Mouse (Mus musculus) right cerebral cortex, postnatal 14 days (tissue): ENCODE measurements around the gene Mpzl1.

Experiments
- DNase-seq: peaks from one replicate; pipeline ENCODE4 v3.0.0; 2022

Mpzl1 gene

DNA sequence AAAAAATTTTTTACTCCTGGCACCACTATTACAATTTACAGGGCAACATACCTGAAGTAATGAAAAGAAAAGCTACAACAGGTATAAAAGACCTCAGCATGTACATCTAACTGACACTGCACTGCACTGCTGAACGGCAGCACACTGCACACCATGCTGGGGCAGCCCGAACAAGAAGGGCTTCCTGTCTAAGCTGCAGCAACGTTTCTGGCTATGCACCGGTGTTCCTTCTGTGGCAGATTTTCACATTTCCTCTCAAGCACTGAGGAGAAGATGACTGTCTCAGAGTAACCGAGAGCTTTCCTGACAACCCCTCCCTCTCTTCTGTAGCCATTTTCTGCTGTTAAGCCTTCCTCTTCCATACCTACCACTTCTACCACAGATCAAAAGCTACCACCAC lies 21.6 kb downstream of the Mpzl1 start:
- DNase-seq: no peak

DNA sequence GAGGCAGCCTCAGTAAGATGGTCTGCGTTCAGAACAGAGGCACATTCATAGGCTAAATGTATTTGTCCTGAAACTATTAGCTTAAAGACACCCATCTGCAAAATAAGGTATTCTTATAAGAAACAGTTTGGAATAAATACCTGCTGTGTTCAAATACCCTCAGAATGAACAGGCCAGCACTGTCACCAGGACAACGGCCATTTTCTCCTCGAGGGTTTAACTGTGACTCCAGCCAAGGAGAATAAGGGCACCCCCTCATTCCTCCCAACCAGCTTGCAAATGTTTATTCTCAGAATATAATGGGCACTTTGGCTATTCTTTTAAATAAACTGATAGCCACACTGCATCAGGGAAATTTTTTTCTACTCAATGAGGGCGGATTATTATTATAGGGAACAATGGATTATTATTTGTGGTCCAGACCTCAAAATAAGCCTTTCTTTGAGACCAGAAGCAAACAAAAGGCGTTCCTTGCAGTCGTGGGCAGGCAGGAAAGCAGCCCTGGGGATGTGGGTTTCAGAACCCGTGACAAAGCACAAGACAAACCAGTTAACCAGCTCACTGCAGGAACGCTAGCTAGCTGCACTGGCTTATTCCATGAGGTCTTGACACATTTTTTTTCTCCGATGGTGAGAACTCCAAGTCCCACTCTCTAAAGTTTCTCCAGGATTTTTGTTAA lies 23.9 kb downstream of the Mpzl1 start:
- no peak for DNase-seq

DNA sequence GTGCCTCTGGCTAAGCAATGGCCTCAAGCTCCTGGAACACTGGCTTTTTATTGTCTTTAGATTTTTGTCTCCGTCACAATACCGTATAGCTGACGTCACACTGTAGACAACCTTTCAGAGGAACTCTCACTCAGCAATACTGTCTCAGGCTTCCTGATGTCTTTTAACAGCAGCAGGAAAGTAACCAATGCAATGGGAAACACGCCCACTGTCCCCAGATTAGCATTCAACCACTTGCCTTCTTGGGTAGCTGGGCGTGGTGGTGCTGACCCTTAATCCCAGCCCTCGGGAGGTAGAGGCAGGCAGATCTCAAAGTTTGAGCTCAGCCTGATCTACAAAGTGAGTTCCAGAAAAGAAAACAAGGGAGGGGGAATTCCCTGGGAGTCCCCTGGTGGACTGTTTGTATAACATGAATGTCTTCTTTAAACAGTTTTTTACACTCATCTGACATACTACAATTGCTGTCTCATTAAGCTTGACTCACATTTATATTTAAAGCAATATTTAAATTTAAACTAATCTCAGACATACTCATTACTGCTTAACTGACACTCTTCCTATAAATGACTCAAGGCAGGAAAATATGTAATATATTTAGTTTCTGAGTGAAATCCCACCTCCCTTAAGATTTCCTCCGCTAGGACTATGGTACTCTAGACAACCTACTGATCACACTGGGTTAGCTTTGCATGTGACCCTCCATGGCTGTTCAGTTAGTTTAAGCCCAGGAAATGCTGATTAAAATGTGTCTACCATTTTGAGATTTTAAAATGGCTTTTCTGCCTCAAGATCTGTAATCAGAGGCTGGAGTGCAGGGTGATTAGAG lies 24.6 kb downstream of the Mpzl1 start:
- no peak for DNase-seq

DNA sequence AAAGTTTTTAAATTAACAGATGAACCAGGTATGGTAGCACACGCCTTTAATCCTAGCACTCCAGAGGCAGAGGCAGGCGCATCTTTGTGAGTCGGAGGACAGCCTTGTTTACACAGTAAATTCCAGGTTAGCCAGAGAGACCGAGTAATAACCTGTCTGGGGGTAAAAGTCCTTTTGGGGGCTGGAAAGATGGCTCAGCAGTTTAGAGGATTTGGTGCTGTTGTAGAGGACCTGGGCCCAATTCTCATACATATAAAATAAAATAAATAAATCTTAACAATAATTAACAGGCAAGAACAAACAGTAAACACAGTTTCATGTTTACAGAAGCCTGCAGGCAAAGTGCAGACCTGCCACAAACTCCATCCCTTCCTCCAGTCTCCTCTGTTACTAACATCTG lies 25.4 kb downstream of the Mpzl1 start:
- no peak for DNase-seq

DNA sequence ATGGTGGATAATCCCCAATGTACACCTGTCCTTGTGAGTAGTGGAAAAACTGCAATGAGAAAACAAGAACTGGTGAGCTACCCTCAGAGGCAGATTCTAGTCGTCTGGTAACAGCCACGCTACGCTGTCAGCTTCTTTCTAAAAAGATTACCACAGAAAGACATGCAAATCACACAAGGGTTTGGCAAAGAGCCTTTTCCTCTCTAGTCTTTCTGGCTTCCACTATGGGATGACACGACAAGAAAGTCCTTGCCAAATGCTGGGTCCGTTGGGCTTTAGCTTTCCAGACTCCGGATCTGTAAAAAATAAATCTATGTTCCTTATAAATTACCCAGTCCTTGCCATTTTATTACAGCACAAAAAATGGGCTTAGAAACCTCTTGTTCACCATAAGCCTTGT lies 28.6 kb downstream of the Mpzl1 start:
- no peak for DNase-seq

DNA sequence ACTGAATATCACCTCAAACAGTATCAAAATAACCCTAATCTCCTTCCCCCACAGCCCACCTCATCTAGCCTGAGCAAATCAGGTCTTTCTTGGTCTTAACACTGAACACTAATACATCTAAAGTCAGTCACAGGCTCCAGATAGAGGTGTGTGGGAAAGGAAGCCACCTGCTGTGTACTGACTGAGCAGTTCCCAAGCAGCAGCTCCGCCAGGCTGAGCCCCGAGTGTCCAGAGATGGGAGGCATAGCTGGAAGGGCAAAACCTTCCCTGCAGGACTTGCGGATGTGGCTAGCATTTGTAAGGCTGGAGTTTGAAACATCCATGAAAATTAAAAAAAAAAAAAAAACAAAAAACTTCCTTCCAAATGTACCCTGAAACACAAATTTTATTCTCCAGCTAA lies 29.2 kb downstream of the Mpzl1 start:
- no peak for DNase-seq

DNA sequence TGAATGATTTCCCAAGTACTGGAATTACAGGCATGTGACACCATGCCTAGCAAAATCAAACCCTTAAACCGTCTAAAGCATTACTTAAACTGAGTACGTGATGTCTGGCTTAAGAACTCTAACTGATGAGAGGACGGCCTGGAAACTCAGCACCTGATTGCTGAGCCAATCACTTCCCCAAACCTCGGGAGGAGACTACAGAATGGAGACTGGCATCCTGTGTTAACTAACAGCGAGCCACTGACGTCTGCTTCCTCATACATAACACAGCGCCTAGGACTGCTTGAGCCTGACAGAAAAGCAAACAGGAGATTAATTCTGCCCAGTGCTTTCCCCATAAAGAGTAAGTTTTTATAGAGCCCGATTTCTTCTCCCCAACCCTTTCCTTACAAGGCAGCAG lies 30.1 kb downstream of the Mpzl1 start:
- no peak for DNase-seq

DNA sequence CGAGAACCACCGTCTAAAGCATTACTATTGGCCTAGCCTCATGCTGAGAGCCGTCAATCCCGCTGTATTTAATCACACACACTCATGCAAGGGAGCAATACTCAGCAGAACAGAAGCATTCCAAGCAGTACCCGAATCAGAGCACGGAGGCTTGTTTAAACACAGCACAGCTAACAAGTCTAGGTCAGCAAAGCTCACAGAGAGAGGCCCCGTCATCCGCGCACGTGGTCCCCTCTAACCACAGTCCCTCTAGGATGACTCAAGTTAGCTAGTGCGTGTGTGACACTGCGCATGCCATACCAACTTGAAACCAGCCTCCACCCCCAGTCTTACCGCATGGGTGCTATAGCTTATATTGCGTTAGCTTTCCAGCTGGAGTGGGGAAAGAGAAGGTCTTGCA lies 31.1 kb downstream of the Mpzl1 start:
- DNase-seq: no peak

DNA sequence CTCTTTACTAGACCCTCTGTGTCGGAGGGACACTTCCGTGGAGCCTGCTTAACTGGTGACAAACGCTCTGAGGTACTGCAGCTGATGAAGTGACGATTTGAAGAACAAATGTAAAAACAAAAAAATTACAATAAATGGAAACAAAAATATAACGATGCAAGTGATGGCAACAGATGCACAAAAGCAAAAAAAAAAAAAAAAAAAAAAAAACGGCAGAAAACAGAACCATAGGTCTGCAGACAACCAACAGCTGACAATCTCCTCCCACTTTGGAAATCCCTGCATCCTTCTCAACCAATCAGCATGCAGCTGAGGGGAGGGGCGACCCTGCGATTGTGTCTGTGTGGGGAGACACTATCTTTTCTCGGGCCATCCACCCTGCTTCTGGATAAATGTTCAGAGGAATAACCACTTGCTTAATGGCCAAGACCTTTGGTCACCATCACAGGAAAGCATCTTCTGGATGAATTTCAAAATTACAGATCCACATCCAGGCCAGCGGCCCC lies 32.5 kb downstream of the Mpzl1 start:
- DNase-seq: no peak

DNA sequence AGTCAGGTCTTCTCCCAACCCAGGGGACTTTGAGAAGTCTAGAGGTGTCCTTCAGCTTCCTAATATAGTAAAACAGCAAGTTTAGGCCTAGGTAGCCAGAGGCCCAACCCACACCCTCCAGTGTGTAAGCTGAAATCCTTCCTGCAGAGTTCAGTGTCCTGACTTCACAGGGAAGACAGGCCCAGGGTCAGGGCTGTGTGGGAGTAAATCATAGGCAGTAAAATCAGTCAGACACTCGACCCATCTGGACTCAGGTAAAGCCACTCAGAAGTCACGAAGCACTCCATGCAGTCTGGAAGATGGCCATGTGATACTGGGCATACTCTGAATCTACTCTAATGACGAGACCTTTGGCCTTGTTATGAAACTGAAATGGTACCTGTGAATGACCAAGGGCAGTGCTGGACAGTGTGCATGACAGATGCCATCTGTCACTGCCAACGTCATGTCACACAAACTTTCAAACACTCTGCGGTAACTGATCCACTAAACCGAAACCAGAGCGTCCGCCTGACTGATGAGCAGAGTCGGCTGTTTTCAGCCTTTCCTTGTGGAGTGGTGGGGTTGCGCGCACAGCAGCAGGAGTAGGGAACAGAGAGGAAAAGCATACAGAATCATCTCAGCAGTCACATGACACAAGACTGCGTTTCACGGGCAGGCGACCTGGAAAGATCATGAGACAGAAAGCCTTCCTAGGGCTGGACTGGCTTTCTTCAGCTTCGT lies 39.5 kb downstream of the Mpzl1 start:
- no peak for DNase-seq

DNA sequence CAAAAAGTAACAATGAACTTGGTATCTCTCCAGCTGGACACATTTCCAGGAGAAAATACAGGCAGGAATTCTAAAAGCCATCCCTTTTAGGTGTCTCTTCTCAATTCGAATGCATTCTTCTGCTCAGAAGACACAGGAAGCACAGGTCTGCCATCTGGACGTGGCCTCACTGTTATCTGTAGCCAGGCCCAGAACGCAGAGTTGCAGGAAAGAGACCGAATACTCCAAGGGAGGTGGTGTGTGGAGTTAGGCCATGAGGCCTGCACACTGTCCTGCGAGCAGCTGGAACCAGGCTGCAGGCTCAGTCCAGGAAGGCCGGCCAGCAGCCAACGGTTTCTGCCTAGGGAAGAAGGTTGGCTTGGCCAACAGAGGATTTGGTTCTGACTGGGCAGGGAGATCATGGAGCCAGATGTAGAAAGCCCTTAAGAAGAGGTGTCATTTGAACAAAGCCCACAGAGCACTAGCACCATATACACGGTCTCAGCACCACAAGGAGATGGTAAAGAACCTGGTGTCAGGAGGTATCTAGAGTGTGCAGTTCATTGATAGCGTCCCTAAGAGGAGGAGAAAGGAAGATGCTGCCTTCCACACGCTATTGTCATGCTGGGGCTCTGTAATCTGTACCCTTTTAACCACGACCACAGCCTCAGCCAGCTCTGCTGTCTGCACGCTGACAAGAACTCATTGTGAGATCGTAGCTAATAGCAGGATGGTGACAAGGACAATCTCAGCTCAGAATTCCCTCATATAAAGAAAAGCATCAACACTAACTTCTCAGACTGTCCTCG lies 41.8 kb downstream of the Mpzl1 start:
- no peak for DNase-seq

DNA sequence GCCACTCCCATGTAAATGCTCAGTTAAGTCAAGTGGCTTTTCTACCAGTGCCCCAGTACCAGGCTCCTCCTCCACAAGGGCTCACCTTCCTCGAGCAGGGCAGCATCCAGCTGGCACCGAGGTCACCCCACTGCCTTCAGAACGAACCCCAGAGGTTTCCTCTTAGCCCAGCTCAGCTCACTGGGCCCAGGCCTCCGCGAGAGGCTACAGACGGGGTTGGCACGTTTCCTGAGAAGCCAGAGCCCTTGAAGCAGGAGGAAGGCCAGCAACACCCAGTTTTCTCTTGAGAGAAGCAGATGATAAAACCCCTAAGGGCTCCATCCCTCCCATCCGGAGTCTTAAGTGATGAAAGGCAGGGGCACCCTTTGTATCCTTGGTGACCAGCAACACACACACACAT lies 43.6 kb downstream of the Mpzl1 start:
- no peak for DNase-seq

DNA sequence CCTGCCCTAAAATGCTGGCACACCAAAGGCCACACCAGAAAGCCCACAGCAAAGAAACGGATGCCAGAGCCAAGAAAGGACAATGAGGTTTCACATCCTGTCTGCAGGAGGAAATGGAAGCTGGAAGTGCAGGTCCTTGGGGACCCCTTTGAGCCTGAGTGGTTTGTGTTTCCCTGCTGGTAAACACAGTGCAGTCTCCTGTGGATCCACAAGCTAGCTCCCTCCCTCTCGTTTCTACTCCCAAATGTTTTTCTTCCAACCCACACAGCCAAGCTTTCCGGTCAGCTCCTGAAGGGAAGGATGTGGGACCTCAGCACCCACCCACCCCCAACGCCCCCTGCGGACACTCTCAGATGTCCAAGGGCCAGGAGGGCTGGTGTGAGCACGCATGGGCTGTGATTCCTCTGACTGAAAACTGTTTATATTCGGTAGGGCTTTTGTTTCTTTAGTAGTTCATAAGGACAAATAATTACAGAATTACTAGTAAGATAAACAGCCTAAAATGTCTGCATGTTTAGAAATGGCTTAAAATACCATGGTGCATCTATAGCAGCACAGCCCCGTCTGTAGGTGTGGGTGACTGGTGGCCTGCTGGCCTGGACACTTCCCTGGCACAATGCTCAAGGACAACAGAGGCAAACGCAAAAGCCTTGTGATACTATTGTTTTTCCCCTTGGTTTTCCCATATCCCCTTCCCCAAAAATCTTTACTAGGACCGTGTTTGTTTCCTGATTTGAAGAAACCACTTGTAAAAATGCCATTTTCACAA lies 44.9 kb downstream of the Mpzl1 start:
- no peak for DNase-seq

DNA sequence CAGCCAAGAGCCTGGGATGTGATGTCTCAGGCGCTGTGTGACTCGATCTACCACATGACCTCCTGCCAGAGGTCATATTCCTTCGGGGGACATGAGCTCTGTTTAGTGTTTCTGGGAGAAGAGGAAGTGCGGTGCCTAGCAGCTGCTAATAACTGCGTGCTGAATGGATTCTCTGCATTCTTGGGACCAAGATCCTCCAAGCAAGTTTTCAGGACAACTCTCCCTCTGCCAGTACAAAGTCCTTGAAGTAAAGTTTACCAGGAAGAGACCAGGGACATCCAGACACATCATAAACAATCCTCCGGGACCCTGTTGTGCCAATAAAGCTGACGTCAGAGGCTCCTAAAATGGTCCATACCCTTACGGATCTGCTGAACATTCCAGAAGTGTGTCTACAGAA lies 46.5 kb downstream of the Mpzl1 start:
- no peak for DNase-seq

DNA sequence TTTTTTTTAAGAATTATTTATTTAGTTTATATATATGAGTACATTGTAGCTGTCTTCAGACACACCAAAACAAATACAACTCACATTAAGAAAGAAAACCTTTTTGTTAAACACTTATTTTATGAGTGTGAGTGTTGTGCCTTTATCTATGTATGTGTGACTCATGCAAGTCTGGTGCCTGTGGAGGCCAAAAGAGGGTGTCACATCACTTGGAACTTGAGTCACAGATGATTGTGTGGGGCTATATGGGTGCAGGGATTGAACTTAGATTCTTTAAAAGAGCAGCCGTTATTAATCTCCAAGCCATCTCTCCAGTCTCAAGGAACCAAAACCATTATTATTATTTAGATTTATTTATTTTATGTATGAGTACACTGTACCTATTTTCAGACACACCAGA lies 48.0 kb downstream of the Mpzl1 start:
- no peak for DNase-seq

DNA sequence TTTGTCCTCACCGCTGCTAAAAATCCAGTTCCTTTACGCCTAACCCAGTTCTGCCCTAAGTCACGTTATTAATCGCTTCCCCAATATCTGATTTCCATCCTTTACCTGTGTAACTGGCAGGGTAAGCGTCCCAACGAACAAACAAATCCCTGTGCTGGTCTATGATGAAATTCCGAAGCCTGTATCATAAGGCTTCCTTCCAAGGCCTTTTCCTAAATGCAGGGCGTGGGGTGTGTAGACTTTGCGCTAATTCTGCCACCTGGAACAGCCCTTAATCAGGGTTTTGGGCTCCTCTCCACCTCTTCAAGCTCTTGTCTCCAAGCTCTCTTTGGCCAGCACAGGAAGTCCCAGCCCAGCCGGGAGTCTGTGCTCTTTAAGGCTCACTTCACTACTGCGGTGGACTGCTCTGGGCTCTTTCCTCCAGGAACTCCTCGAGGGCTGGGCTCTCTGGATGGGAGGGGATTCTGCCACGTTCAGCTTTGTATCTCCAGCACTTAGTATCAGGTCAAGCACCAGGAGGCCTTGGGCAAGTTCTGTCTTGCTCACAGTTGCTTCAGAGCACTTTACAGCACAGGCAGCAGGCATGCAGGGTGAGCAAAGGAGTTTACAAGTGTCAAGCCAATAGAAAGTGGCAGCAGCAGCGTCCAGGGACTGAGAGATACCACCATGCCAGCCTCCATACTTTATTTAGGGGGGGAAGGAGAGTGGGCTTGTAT lies 48.8 kb downstream of the Mpzl1 start:
- no peak for DNase-seq

DNA sequence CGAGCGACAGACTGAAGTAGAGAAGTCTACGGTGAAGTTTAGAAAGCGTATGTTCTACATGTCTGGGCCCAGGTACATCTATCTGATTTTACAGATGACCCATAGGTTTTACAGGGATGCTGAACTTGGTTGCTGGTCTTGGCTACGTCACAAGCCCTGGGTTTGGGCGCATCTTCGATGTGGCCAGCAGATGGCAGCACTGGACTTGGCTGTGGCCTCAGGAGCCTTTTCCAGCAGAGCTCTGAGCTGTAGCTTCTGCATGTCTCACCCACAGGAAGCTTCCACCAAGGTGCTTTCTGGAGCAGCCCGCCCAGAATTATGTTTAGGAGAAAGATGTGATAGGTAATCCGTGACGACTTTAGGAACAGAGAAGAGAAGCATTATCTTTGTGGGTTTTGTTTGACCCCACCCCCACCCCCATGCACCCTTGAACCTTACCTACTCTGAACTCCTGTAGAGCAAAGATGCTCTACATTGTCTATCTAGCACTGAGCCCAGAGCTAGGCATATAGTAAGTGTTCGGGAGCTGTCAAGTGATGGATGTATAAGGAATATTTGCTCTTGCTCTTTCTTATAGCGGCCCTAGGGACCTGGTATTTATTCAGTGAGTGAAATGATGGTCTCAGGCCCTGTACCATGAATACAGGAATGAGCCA lies 50.7 kb downstream of the Mpzl1 start:
- peak; percentile 92 for DNase-seq

DNA sequence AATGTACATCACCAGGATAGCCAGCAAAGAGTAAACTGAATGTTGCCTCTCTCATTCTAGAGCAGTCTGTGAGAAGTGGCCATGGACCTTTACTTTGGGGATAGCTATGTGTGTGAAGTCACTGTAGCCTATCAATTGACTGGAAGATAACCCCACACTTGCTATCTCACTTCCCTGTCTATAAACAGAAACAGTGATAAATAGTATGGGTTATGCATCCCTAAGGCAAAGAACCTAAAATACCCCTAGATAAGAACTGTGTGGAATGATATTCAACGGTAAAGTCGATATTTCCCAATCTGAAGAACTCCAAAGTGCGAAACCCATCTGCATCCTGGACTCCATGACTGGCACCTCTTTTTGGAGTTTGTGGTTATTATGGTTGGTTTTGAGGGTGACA lies 53.1 kb downstream of the Mpzl1 start:
- no peak for DNase-seq

DNA sequence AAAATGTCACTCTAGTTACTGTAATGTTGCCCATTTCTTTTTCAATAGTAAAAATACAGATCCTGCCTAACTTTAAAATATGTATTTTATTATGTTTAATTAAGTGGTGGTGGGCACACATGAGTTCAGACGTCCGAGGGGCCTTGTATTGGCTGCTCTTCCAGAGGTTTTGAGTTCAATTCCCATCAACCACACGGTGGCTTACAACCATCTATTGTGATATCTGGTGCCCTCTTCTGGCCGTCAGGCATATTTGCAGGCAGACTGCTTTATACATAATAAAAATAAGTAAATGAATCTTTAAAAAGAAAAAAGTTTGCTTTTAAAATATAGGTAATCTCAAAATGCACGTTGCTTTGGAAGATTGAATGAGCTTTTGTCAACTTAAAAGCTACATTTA lies 55.0 kb downstream of the Mpzl1 start:
- no peak for DNase-seq

DNA sequence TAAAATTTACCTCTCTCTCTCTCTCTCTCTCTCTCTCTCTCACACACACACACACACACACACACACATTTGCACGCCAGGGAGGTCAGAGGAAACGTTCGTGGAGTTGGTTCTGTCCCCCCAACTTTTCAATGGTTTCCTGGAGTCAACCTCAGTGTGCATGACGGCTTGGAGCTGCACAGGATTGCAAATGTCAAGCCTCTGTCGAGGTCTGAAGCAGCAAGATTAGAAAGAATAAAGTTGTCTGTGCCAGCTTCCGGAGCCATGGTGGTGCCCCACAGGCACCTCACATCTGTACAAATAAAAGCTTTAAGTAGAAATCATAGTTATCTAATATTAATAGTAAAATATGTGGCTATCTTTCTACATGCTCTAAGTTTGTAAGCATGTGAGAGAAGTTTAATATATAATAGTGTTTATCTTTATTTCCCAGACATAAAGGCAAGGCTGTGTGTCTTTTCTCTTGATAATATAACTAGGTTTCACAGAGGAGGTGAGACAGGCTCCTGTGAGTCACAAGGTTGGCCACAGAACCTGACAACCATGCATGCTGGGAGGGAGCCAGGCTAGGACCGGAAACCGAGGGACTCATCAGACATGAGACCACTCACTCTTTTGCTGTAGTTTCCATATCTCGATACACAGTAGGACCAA lies 57.8 kb downstream of the Mpzl1 start:
- no peak for DNase-seq
